Mouse (Mus musculus): ENCODE measurements around the gene Eml2.

DNA sequence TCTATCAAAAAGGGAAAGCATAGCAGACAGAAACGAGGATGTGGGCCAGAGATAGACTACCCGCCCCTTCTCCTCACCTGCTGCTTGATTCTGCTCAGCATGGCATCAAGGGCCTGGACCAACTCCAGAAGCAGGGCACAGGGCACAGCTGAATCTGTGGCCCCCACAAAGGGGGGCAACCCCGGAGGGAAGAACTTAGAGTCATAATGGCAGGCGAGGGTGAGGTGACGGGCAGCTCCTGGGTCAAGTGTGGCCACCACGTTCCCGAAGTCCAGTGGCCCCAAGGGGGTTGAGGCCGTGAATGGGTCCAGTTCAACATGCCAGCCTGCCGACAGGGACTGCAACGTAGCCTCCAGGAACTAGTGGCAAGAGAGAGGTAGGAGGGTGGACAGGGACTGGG is 29.4 kb upstream of the Eml2 start:
- TF ChIP-seq GATA1 (IDR thresholded peaks at IDR 0.05; ENCODE audit: low read length) (no peak), TAL1 (IDR thresholded peaks at IDR 0.05; ENCODE audit: low read length) (no peak)
